Mouse (Mus musculus): ENCODE results near the gene Sh2b3. TPM values are rescaled to one million over a fixed set of nuclear protein-coding genes. Genes with fewer than 3 reads are reported as not detected.
"Not testable (repeated sequence)": the region's sequence is repeated elsewhere in the genome, so short reads cannot be mapped to it uniquely, and the experiment has no call there.

The Sh2b3 gene
- total RNA-seq, 2 experiments from 2014 or later: 5.5 to 18.1 TPM

DNA sequence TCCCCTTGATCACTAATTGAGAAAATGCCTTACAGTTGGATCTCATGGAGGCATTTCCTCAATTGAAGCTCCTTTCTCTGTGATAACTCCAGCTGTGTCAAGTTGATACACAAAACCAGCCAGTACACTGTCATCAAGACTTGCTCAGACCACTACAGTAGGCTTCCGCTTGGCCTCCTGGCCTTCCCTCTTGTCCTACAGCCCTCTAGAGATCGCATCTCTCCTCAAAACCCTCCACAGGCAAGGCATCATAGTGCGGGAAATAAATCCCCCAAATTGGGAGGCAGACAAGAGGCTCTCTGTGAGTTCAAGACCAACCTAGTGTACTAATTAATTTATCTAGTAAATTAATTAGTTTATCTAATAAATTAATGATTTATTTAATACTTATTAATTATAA lies 9.8 kb upstream of the Sh2b3 start:
- not testable (repeated sequence) for ATAC-seq (replicated peaks; ENCODE audit: low FRiP score, poor library complexity, severe bottlenecking)

GRCm38 (mm10) chr5:121846322-121846721 lies 8.9 kb upstream of the Sh2b3 start:
- ATAC-seq (replicated peaks; ENCODE audit: low FRiP score, poor library complexity, severe bottlenecking): no peak

DNA sequence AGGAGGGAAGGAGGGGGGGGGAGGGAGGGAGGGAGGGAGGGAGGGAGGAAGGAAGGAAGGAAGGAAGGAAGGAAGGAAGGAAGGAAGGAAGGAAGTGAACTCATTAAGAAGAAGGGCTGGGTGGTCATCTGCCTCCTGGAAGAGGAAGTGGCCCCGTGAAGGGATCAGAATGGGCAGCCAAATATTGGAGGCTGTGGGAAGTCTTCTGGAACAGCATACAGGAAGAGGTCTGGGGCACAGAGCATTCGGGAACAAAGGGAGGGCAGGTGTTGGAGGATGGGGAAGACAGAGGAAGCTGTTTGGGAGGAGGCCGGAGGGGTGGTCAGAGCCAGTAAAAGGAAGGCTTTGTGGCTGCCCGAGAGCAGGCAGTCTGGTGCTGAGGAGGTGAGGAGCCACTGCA lies 7.9 kb upstream of the Sh2b3 start:
- ATAC-seq (replicated peaks; ENCODE audit: low FRiP score, poor library complexity, severe bottlenecking): no peak

DNA sequence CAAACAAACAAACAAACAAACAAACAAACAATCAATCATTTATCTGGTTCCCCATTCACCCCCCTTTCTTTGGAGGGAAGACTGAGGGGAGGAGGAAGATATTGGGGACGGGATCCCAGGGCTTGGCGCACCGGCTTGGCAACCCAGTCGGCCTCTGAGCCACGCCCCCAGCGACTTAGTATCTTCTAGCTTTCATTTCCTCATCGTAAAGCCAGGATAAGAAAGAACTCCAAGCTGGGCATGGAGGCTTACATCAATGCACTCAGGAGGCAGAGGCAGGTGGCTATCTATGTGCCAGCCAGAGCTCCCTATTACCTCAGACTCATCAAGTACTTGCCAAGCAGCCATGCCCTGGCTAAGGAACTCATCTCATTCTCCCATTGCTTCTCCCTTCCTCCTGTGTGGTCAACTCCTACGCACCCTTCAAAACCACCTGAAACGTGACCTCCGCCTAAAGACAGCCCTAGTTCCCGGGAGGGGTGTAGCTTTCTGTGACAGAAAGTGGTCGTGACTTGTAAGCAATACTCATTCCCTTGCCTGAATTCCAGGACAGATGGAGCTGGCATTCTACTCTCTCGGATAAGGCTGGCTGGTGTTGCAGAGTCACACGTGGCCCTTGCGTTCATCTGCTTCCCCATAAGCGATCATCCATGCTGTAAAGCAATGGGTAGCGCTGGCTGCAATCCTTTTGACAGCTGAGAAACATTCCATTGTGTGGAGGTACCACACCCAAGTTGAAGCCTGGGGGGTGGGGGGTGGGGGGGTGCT lies 5.9 kb upstream of the Sh2b3 start:
- ATAC-seq (replicated peaks; ENCODE audit: low FRiP score, poor library complexity, severe bottlenecking): peak; percentile 38

DNA sequence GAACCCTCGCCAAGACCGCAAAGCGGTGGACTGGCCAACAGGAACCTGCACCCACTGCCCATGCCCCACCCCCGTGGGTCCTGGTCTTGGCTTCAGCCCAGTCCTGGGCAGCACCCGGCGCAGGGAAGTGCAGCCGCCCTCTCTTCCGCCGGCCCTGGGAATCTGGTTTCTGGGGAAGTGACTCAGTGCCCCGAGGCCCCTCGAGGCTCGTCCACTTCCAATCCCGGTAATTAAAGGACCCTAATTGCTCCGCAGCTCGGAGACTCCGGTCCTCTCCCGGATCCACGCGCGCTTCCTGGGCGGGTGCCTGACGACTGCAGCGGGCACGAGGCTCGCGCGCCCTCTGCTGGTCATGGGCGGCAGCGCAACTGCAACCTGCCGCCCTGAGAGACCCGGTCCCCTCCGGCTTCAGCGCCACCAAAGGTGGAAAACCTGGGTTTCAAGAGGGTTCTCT lies 5.2 kb upstream of the Sh2b3 start:
- ATAC-seq (replicated peaks; ENCODE audit: low FRiP score, poor library complexity, severe bottlenecking): peak; percentile 88

DNA sequence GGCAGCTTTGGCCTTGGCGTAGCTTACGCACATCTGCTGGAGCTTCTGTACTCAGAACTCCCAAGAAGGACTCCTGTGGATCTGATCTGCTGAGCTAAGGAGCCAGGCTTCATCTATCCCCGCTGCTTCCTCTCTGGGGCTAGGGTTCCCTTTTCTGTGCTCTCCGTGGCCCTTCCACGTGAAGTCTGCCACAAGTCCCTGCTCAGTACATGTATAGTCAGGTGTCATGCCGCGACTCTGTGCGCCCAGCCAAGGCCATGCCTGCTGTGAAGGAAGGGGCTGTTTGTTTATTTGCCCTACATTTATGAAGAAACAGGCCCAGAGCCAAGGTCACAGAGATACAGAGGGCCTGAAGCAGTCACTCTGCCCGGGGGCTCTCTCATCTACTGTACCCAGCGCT lies 4.5 kb upstream of the Sh2b3 start:
- ATAC-seq (replicated peaks; ENCODE audit: low FRiP score, poor library complexity, severe bottlenecking): no peak

DNA sequence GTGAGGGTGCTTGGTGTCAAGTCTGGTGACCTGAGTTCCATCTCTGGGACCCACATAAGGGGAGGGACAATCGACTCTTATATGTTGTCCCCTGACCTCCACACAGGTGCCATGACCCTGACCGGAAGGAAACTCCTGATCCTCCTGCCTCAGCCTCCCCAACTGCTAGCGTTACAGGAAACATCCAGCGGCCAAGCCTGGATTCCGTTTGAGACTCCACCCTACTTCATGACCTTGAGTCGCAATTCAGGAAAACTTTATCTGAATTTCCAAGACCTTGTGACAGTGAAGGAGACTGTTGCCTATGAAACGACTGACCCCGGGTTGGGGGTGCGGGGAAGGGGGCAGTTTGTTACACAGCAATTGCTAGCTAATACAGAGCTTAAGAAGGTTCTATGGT lies 4.1 kb upstream of the Sh2b3 start:
- no peak for ATAC-seq (replicated peaks; ENCODE audit: low FRiP score, poor library complexity, severe bottlenecking)

- no peak for ATAC-seq (replicated peaks; ENCODE audit: low FRiP score, poor library complexity, severe bottlenecking)
These were observed 1.7 kb upstream of the Sh2b3 start for GRCm38 (mm10) chr5:121839128-121839473.

GRCm38 (mm10) chr5:121838341-121839127 lies 1.1 kb upstream of the Sh2b3 start:
- ATAC-seq (replicated peaks; ENCODE audit: low FRiP score, poor library complexity, severe bottlenecking): no peak

DNA sequence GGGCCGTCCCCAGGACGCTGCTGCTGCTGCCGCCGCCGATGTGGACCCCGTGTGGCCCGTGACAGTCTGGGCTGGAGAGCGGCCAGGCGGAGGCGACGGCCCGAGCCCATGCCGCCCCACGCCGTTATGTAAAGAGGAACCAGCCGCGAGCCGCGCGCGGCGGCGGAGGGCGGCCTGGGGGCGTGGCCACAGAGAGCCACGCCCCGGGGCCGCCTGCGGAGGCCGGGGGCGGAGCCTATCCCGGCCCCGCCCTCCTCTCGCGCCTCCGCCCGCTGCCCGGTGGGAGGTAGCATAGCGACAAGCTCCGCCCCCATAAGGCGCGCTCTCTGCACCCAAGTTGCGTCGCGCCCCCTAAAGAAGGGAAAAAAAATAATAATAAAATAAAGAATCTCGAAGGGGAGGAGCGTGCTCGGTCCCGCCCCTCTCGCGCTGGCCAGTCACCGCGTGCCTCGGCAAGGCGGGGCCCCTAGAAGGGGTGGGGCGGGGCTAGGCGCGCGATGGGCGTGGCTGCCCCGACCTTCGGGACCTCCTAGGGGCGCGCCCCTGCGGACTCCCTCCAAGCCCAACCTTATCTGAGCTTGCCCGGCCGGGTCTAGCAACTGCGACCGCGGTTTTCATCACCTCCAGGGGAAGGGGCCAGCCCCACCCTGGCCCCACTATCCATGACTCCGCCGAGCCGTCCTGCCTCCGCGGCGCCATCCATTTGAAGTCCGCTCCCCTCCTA lies 592 bp downstream of the Sh2b3 start:
- peak; percentile 73 for ATAC-seq (replicated peaks; ENCODE audit: low FRiP score, poor library complexity, severe bottlenecking)

- no peak for ATAC-seq (replicated peaks; ENCODE audit: low FRiP score, poor library complexity, severe bottlenecking)
These were observed 1.3 kb downstream of the Sh2b3 start for GRCm38 (mm10) chr5:121835949-121836691.

DNA sequence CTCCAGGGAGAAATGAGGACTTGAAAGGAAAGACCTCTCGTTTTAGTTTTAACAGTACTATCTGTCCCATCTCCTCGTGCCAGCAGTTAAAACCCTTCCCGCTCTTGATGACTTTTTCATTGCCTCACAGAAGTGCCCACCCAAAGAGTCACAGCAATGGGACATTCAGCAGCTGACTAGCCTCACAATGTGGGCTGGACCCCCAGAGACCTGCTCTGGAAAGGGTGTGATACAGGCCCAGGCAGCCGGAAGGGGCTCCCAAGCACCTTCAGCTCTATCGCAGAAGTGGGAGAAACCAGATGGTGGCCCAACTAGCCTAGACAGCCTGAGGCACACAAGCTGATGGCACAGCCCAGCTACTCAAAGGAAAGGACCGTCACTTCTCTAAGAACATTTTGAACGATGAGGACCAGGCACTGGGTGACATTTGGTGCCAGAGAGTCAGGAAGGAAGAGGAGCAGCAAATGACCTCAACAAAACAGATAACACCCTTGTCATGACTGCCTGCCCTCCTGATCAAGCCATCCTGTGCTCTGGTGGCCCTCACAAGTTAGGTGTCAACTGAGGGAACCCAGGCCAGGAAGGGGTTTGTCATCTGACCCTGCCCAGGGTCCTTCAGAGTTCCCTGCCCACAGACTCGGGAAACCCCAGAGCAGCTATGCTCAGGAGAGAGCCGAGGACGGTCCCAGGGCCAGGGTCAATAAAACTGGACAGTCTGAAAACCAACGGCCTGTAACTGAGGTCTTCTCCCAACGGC lies 2.3 kb downstream of the Sh2b3 start:
- no peak for ATAC-seq (replicated peaks; ENCODE audit: low FRiP score, poor library complexity, severe bottlenecking)

- no peak for ATAC-seq (replicated peaks; ENCODE audit: low FRiP score, poor library complexity, severe bottlenecking)
These were observed 3.2 kb downstream of the Sh2b3 start for GRCm38 (mm10) chr5:121834241-121834606.

DNA sequence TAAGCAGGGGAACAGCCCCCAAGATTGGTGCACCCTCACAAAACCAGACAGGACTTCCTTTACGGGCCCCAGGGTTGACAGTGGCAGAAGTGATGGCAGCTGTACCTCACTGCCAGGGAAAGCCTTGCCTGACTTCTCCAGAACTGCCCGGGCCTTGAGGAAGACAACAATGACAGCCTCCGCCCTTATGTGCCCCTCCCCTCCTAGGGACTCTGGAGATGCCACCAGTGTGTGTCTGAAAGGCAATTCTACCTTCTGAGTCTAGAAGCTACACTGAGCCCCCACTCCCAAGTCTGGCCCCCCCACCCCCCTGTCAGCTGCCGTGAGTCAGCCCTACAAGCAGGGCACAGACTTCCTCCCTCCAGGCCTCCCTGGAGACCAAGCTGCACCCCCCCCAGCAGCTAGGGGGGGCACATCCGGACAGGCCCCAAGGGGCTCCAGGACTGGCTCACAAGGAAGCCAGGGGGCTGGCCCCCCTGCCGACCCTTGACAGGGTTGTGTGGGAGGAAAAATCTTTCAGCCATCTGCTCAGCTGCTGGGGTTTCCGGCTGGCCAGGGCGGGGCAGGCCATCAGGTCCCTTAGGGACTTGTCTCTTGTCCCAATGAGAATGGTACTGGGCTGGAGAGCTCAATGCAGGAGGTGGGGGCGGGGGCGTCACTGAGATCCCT lies 3.7 kb downstream of the Sh2b3 start:
- no peak for ATAC-seq (replicated peaks; ENCODE audit: low FRiP score, poor library complexity, severe bottlenecking)

GRCm38 (mm10) chr5:121833159-121833558 lies 4.3 kb downstream of the Sh2b3 start:
- ATAC-seq (replicated peaks; ENCODE audit: low FRiP score, poor library complexity, severe bottlenecking): no peak

- ATAC-seq (replicated peaks; ENCODE audit: low FRiP score, poor library complexity, severe bottlenecking): no peak
These were observed 4.9 kb downstream of the Sh2b3 start for GRCm38 (mm10) chr5:121832376-121833155.

- no peak for ATAC-seq (replicated peaks; ENCODE audit: low FRiP score, poor library complexity, severe bottlenecking)
These were observed 6.3 kb downstream of the Sh2b3 start for GRCm38 (mm10) chr5:121831002-121831601.
